Comparison of ENCODE assay signal across 13 mouse cellular contexts in genomic region chr8:106674894-106675293, GRCm38 (mm10). TPM values are rescaled to one million over a fixed set of nuclear protein-coding genes. Genes with fewer than 3 reads are reported as not detected.
A peak's percentile ranks its signal among the peaks of the same experiment; 100 is the strongest.
DNase-seq lines count a peak whose midpoint lies in the region; ATAC-seq and TF ChIP-seq lines count a peak whose summit lies in the region.
"Had no signal": no experiment of that assay in that cellular context is flagged by ENCODE, and none has a peak within 500 bp of the region (broad histone marks: within the 10 kb centered on the region; RNA-seq: fewer than 3 reads in every experiment).

No protein-coding gene starts in this region.

- H3K4me3 ChIP-seq in heart, adult 2 months = no peak overlapping the region
- no peak overlapping the region for H3K4me3 ChIP-seq in thymus, adult 2 months (ENCODE audit: control insufficient read depth, insufficient read depth, low read length)
- no peak overlapping the region for H3K4me3 ChIP-seq in neural tube, embryonic 15.5 days (replicated peaks)
- H3K4me3 ChIP-seq: midbrain, embryonic 12.5 days; stomach, embryonic 15.5 days had no signal

- H3K79me2 ChIP-seq in heart, adult 2 months (replicated peaks; ENCODE audit: control insufficient read depth, insufficient read depth, low read length) = no peaks in the 10 kb centered on the region

- H3K9me3 ChIP-seq in neural tube, embryonic 15.5 days (replicated peaks) = no peaks in the 10 kb centered on the region
- H3K9me3 ChIP-seq: midbrain, embryonic 12.5 days; stomach, embryonic 15.5 days had no signal

- no peak overlapping the region for H3K4me2 ChIP-seq in neural tube, embryonic 15.5 days
- H3K4me2 ChIP-seq: heart, embryonic 11.5 days; midbrain, embryonic 12.5 days; stomach, embryonic 15.5 days had no signal

- H3K36me3 ChIP-seq in heart, adult 2 months (ENCODE audit: control insufficient read depth, insufficient read depth, low read length) = no peaks in the 10 kb centered on the region
- H3K36me3 ChIP-seq in thymus, adult 2 months (ENCODE audit: control insufficient read depth, insufficient read depth, low read length) = no peaks in the 10 kb centered on the region
- no peaks in the 10 kb centered on the region for H3K36me3 ChIP-seq in neural tube, embryonic 15.5 days
- H3K36me3 ChIP-seq: midbrain, embryonic 12.5 days; stomach, embryonic 15.5 days had no signal

- H3K27ac ChIP-seq in heart, adult 2 months = no peak overlapping the region
- H3K27ac ChIP-seq in thymus, adult 2 months (ENCODE audit: control insufficient read depth, insufficient read depth, low read length) = no peak overlapping the region
- no peak overlapping the region for H3K27ac ChIP-seq in neural tube, embryonic 15.5 days (replicated peaks)
- H3K27ac ChIP-seq: midbrain, embryonic 12.5 days; stomach, embryonic 15.5 days had no signal

- no peaks in the 10 kb centered on the region for H3K27me3 ChIP-seq in heart, adult 2 months (ENCODE audit: control insufficient read depth, insufficient read depth, low read length)
- H3K27me3 ChIP-seq in thymus, adult 2 months (ENCODE audit: control insufficient read depth, insufficient read depth, low read length) = no peaks in the 10 kb centered on the region
- H3K27me3 ChIP-seq in neural tube, embryonic 15.5 days (replicated peaks) = no peaks in the 10 kb centered on the region
- H3K27me3 ChIP-seq: midbrain, embryonic 12.5 days; stomach, embryonic 15.5 days had no signal

- ATAC-seq in neural tube, embryonic 15.5 days (ENCODE audit: low FRiP score) = no peak

- no peaks in the 10 kb centered on the region for H3K4me1 ChIP-seq in heart, adult 2 months (ENCODE audit: control insufficient read depth, insufficient read depth, low read length)
- H3K4me1 ChIP-seq in thymus, adult 2 months (replicated peaks; ENCODE audit: control insufficient read depth, insufficient read depth, low read length) = no peaks in the 10 kb centered on the region
- no peaks in the 10 kb centered on the region for H3K4me1 ChIP-seq in neural tube, embryonic 15.5 days
- H3K4me1 ChIP-seq: midbrain, embryonic 12.5 days; stomach, embryonic 15.5 days had no signal

- TF ChIP-seq CTCF in heart, adult 2 months (IDR thresholded peaks at IDR 0.05) = peak; percentile 41
- TF ChIP-seq CTCF in thymus, adult 2 months (IDR thresholded peaks at IDR 0.05; ENCODE audit: borderline replicate concordance, control insufficient read depth, extremely low read depth, insufficient read depth, low read length, poor library complexity) = no peak

- no peak for TF ChIP-seq POLR2A in heart, adult 2 months (IDR thresholded peaks at IDR 0.05; ENCODE audit: insufficient read depth, low read depth, low read length)
- no peak for TF ChIP-seq POLR2A in thymus, adult 2 months (IDR thresholded peaks at IDR 0.05; ENCODE audit: control insufficient read depth, extremely low read depth, insufficient read depth, low read length, poor library complexity)

- DNase-seq in heart, adult 2 months = no peak
- no peak for DNase-seq in heart, adult 8-10 months (ENCODE audit: low spot score)
- peak; percentile 8 for DNase-seq in thymus, adult 2 months
- no peak for DNase-seq in thymus, postnatal 0 days (ENCODE audit: low spot score)
- DNase-seq in adipocyte (ENCODE audit: low spot score) = peak; percentile 6
- peak; percentile 56 for DNase-seq in retina, embryonic 14.5 days (ENCODE audit: low spot score)
- no peak for DNase-seq in spleen, postnatal 4 days (ENCODE audit: low spot score in 2 of 2)
- DNase-seq: cerebellum, adult 11 months; kidney, adult 11 months had no signal

- WGBS in heart, adult 2 months = 70% methylated on average over 8 of the region's 8 CpGs
- WGBS in thymus, adult 2 months = 76% methylated on average over 8 of the region's 8 CpGs
- WGBS in neural tube, embryonic 15.5 days = 81% methylated on average over 8 of the region's 8 CpGs

- TF ChIP-seq EP300 in heart, adult 2 months (IDR thresholded peaks at IDR 0.05; ENCODE audit: insufficient read depth, low read depth, low read length) = no peak

- H3K9ac ChIP-seq in heart, adult 2 months (ENCODE audit: low read depth, low read length) = no peak overlapping the region
- H3K9ac ChIP-seq in neural tube, embryonic 15.5 days (replicated peaks) = no peak overlapping the region
- H3K9ac ChIP-seq: midbrain, embryonic 12.5 days; stomach, embryonic 15.5 days had no signal

- intact Hi-C loops in heart, adult 2 months (cut with DNase I) = no loop called here

RNA-seq across cellular contexts. Expression of gene Tango6, which starts 8.0 kb away (rescaled TPM):
- total RNA-seq in heart, adult 2 months (2021) = 10 to 100 TPM; 10.2 to 10.5 TPM
- polyA plus RNA-seq in heart, adult 2 months (2012; rRNA removed) = 5.2 and 7.7 TPM in 2 replicates
- total RNA-seq in heart, adult 8-10 months (2022) = 10 to 100 TPM in 3 of 4 experiments, 1 to 10 TPM in 1; 9.9 to 11.0 (median 10.8) TPM
- polyA plus RNA-seq in thymus, adult 2 months (2012; rRNA removed) = 6.4 and 6.9 TPM in 2 replicates
- 5.5 and 5.7 TPM in 2 replicates for polyA plus RNA-seq in thymus, postnatal 0 days (2015; fragmentation: Nextera tagmentation; extraction: Ambion mirVana)
- 6.2 and 6.8 TPM in 2 replicates for polyA plus RNA-seq in neural tube, embryonic 15.5 days (2015; fragmentation: Nextera tagmentation; extraction: Ambion mirVana)

Comparison
In these comparisons a context has a peak if more than half of its experiments do, and no peak if none do; other contexts are left out.
1. DNase-seq: peak in thymus, adult 2 months (single experiment), adipocyte (single experiment) and retina, embryonic 14.5 days (single experiment); none in heart, adult 2 months (0 of 2), heart, adult 8-10 months (single experiment), thymus, postnatal 0 days (single experiment) and spleen, postnatal 4 days (0 of 2).